Mouse (Mus musculus): ENCODE measurements around the gene Zfp346.

- TF ChIP-seq POLR2A (IDR thresholded peaks at IDR 0.05; ENCODE audit: insufficient read depth, low read depth, low read length) (no peak), CTCF (IDR thresholded peaks at IDR 0.05; ENCODE audit: insufficient read depth, low read depth, low read length) (no peak)
These were observed 30.3 kb downstream of the Zfp346 start for GRCm38 (mm10) chr13:55135382-55135781.

Data from olfactory bulb, adult 2 months (tissue).